ENCODE assay signal across 11 mouse cellular contexts in genomic region chr9:122571001-122571400, GRCm38 (mm10).
DNase-seq lines count a peak whose midpoint lies in the region; ATAC-seq and TF ChIP-seq lines count a peak whose summit lies in the region.
"Had no signal": no experiment of that assay in that cellular context is flagged by ENCODE, and none has a peak within 500 bp of the region (broad histone marks: within the 10 kb centered on the region; RNA-seq: fewer than 3 reads in every experiment).

No protein-coding gene starts in this region.

- H3K4me1 ChIP-seq in stomach, embryonic 15.5 days = peaks cover 28% of the 10 kb centered on the region
- H3K4me1 ChIP-seq in stomach, postnatal 0 days (replicated peaks; ENCODE audit: control insufficient read depth, insufficient read depth) = no peaks in the 10 kb centered on the region; the same call in 1 of the 2 replicates
- H3K4me1 ChIP-seq in megakaryocyte, embryonic 14.5 days = peaks cover 17% of the 10 kb centered on the region

- ATAC-seq in stomach, embryonic 15.5 days (ENCODE audit: insufficient read depth, low FRiP score, low read depth) = no peak
- ATAC-seq in stomach, postnatal 0 days (ENCODE audit: low FRiP score, low TSS enrichment) = no peak
- ATAC-seq in erythroblast, adult 5-6 weeks (replicated peaks; ENCODE audit: low FRiP score, poor library complexity, severe bottlenecking) = no peak
- no peak for ATAC-seq in CD4-positive, CD25-positive, alpha-beta regulatory T cell, adult 4 months

- 6% methylated on average over 10 of the region's 10 CpGs for WGBS in stomach, embryonic 15.5 days
- WGBS in stomach, postnatal 0 days = 6% methylated on average over 10 of the region's 10 CpGs

- DNase-seq in embryo, embryonic 10.5 days (ENCODE audit: low spot score) = peak; percentile 20
- DNase-seq in embryo, embryonic 11 days = no peak
- no peak for DNase-seq in stomach, postnatal 0 days (ENCODE audit: low spot score)
- no peak for DNase-seq in urinary bladder, adult 2 months (ENCODE audit: low spot score)
- DNase-seq: cerebellum, postnatal 36 days; gastrocnemius, adult 2 months; lung, postnatal 10 days had no signal

- TF ChIP-seq EP300 in stomach, postnatal 0 days (optimal IDR thresholded peaks at IDR 0.05) = no peak

- H3K4me3 ChIP-seq in stomach, embryonic 15.5 days (replicated peaks) = no peak overlapping the region
- no peak overlapping the region for H3K4me3 ChIP-seq in stomach, postnatal 0 days (ENCODE audit: low read depth, low read length)
- H3K4me3 ChIP-seq in megakaryocyte, embryonic 14.5 days (replicated peaks) = peak overlapping the region; percentile 42

- peak overlapping the region; percentile 94; the same call in 1 of the 2 replicates for H3K4me2 ChIP-seq in stomach, embryonic 15.5 days
- H3K4me2 ChIP-seq in stomach, postnatal 0 days (replicated peaks; ENCODE audit: low read depth) = no peak overlapping the region

- no peak overlapping the region for H3K9ac ChIP-seq in stomach, embryonic 15.5 days
- H3K9ac ChIP-seq in stomach, postnatal 0 days (ENCODE audit: low read length) = no peak overlapping the region

- no peaks in the 10 kb centered on the region for H3K9me3 ChIP-seq in stomach, embryonic 15.5 days
- no peaks in the 10 kb centered on the region for H3K9me3 ChIP-seq in stomach, postnatal 0 days (ENCODE audit: control insufficient read depth, low read length)
- 0 out of 2 replicates have a peak, but pooled peaks cover 3% of the 10 kb centered on the region for H3K9me3 ChIP-seq in megakaryocyte, embryonic 14.5 days

- no peak for TF ChIP-seq CTCF in stomach, postnatal 0 days (IDR thresholded peaks at IDR 0.05; ENCODE audit: low read depth)

- H3K36me3 ChIP-seq in stomach, embryonic 15.5 days = no peaks in the 10 kb centered on the region
- H3K36me3 ChIP-seq in stomach, postnatal 0 days (ENCODE audit: control insufficient read depth, insufficient read depth, low read length) = no peaks in the 10 kb centered on the region
- H3K36me3 ChIP-seq in megakaryocyte, embryonic 14.5 days (replicated peaks; ENCODE audit: low read length) = no peaks in the 10 kb centered on the region

- H3K27me3 ChIP-seq in stomach, embryonic 15.5 days (replicated peaks) = peaks cover 82% of the 10 kb centered on the region
- H3K27me3 ChIP-seq in stomach, postnatal 0 days (ENCODE audit: control insufficient read depth, insufficient read depth, low read length) = peaks cover 37% of the 10 kb centered on the region
- peaks cover 85% of the 10 kb centered on the region for H3K27me3 ChIP-seq in megakaryocyte, embryonic 14.5 days (replicated peaks)

- H3K27ac ChIP-seq in stomach, embryonic 15.5 days = no peak overlapping the region
- H3K27ac ChIP-seq in stomach, postnatal 0 days (replicated peaks) = no peak overlapping the region
- H3K27ac ChIP-seq: gastrocnemius, adult 2 months had no signal
